Mouse (Mus musculus) embryonic facial prominence, embryonic 14.5 days (tissue): Measurements from ENCODE around the gene Stx16. TPM values are rescaled to one million over a fixed set of nuclear protein-coding genes. Genes with fewer than 3 reads are reported as not detected.

Experiments
- ATAC-seq: fragments of 200-750 bp; cut with Nextera tagmentation; 2 replicates; pipeline ENCODE4 v1.8.0; 2017; ENCODE audit warnings: low read depth, moderate number of reproducible peaks, moderate TSS enrichment
- DNase-seq: peaks from one replicate; pipeline ENCODE4 v3.0.0-alpha.2; 2015; ENCODE audit warnings: low spot score
- H3K27ac ChIP-seq: fragments of 300-500 bp; sonication (generic); replicated peaks from 2 replicates; pipeline ENCODE4 v1.5.1; 2014; ENCODE audit warnings: low read depth, mild to moderate bottlenecking, low read length, moderate library complexity
- H3K27me3 ChIP-seq: fragments of 300-500 bp; sonication (generic); replicated peaks from 2 replicates; pipeline ENCODE4 v1.6.1; 2014; ENCODE audit warnings: low read length; ENCODE audit not compliant: control insufficient read depth, insufficient read depth
- H3K36me3 ChIP-seq: fragments of 300-500 bp; sonication (generic); 2 replicates; pipeline ENCODE4 v1.6.1; 2014; ENCODE audit warnings: low read length, mixed read lengths; ENCODE audit not compliant: control insufficient read depth, insufficient read depth
- H3K4me1 ChIP-seq: fragments of 300-500 bp; sonication (generic); 2 replicates; pipeline ENCODE4 v1.6.1; 2014; ENCODE audit warnings: antibody characterized with exemption, low read length; ENCODE audit not compliant: control insufficient read depth, insufficient read depth
- H3K4me2 ChIP-seq: fragments of 300-500 bp; sonication (generic); 2 replicates; pipeline ENCODE4 v1.6.1; 2014; ENCODE audit warnings: low read depth, mild to moderate bottlenecking, low read length, moderate library complexity, mixed read lengths
- H3K4me3 ChIP-seq: fragments of 300-500 bp; sonication (generic); 2 replicates; pipeline ENCODE4 v1.5.1; 2014; ENCODE audit warnings: low read depth, mild to moderate bottlenecking, low read length
- H3K9ac ChIP-seq: fragments of 300-500 bp; sonication (generic); 2 replicates; pipeline ENCODE4 v1.6.1; 2014; ENCODE audit warnings: low read depth, mild to moderate bottlenecking, low read length, moderate library complexity, mixed read lengths
- H3K9me3 ChIP-seq: fragments of 300-500 bp; sonication (generic); 2 replicates; pipeline ENCODE4 v1.6.1; 2016; ENCODE audit warnings: low read length; ENCODE audit not compliant: control insufficient read depth
- WGBS: fragments of 180-500 bp; shearing (Covaris S2); extraction: QIAGEN DNeasy Blood & Tissue Kit; methylation state at CpG from one replicate; pipeline ENCODE4 v1.1.7; 2014; 5-methylcytosine and 5-hydroxymethylcytosine counted together
- polyA plus RNA-seq: library from polyadenylated mRNA; unstranded; fragments of >200 nt; fragmentation: Nextera tagmentation; extraction: Ambion mirVana; gene quantifications from 2 replicates; pipeline ENCODE4 v1.2.1, GENCODE M21; 2014

The Stx16 gene
- polyA plus RNA-seq, 1 experiment from 2014 or later: 9.7 TPM

GRCm38 (mm10) chr2:174082380-174082918, 6.3 kb downstream of the Stx16 start:
- Histone ChIP-seq H3K36me3 (no peaks in the 10 kb centered on the region), H3K9me3 (no peaks in the 10 kb centered on the region), H3K27ac (peak overlapping the region; percentile 58; the same call in 1 of the 2 replicates), H3K4me1 (peaks cover 18% of the 10 kb centered on the region), H3K4me2 (no peak overlapping the region), H3K9ac (no peak overlapping the region), H3K27me3 (no peaks in the 10 kb centered on the region), H3K4me3 (no peak overlapping the region)
- 0 out of 2 replicates have a peak, but pooled peaks have one; percentile 26 for ATAC-seq
- DNase-seq: peak; percentile 46
- WGBS: 58% methylated on average over 3 of the region's 3 CpGs

- 95% methylated on average over 3 of the region's 3 CpGs for WGBS
- Histone ChIP-seq H3K9ac (no peak overlapping the region), H3K27me3 (no peaks in the 10 kb centered on the region), H3K4me1 (no peaks in the 10 kb centered on the region), H3K4me2 (no peak overlapping the region), H3K9me3 (no peaks in the 10 kb centered on the region), H3K36me3 (peaks cover 58% of the 10 kb centered on the region), H3K27ac (no peak overlapping the region), H3K4me3 (no peak overlapping the region)
- no peak for DNase-seq
- no peak for ATAC-seq
These were observed 19.0 kb downstream of the Stx16 start for GRCm38 (mm10) chr2:174095086-174095485.

- no peak overlapping the region for H3K9ac ChIP-seq
- no peak overlapping the region for H3K4me3 ChIP-seq
- H3K27me3 ChIP-seq: no peaks in the 10 kb centered on the region
- ATAC-seq (no peak), DNase-seq (no peak)
- H3K4me2 ChIP-seq: no peak overlapping the region
- H3K9me3 ChIP-seq: no peaks in the 10 kb centered on the region
- no peak overlapping the region for H3K27ac ChIP-seq
- H3K4me1 ChIP-seq: no peaks in the 10 kb centered on the region
- H3K36me3 ChIP-seq: peaks cover 7% of the 10 kb centered on the region
- WGBS: 47% methylated on average over 7 of the region's 7 CpGs
These were observed 26.3 kb downstream of the Stx16 start for GRCm38 (mm10) chr2:174102399-174102798.

- 0 out of 2 replicates have a peak, but pooled peaks cover 3% of the 10 kb centered on the region for H3K36me3 ChIP-seq
- no peaks in the 10 kb centered on the region for H3K27me3 ChIP-seq
- 85% methylated on average over 4 of the region's 4 CpGs for WGBS
- H3K4me3 ChIP-seq: no peak overlapping the region
- H3K4me1 ChIP-seq: no peaks in the 10 kb centered on the region
- no peak overlapping the region for H3K27ac ChIP-seq
- no peaks in the 10 kb centered on the region for H3K9me3 ChIP-seq
- no peak overlapping the region for H3K4me2 ChIP-seq
- H3K9ac ChIP-seq: no peak overlapping the region
- no peak for DNase-seq
- no peak for ATAC-seq
These were observed 27.4 kb downstream of the Stx16 start for GRCm38 (mm10) chr2:174103527-174103926.

- no peak overlapping the region for H3K4me2 ChIP-seq
- no peak overlapping the region for H3K27ac ChIP-seq
- ATAC-seq (no peak), DNase-seq (no peak)
- peaks cover 7% of the 10 kb centered on the region; the same call in 1 of the 2 replicates for H3K4me1 ChIP-seq
- H3K36me3 ChIP-seq: 0 out of 2 replicates have a peak, but pooled peaks cover 3% of the 10 kb centered on the region
- 79% methylated on average over 3 of the region's 3 CpGs for WGBS
- H3K4me3 ChIP-seq: no peak overlapping the region
- no peaks in the 10 kb centered on the region for H3K27me3 ChIP-seq
- no peaks in the 10 kb centered on the region for H3K9me3 ChIP-seq
- no peak overlapping the region for H3K9ac ChIP-seq
These were observed 31.3 kb downstream of the Stx16 start for GRCm38 (mm10) chr2:174107375-174107774.

GRCm38 (mm10) chr2:174109991-174110782, 34.1 kb downstream of the Stx16 start, which contains the start of gene Npepl1:
Gene Npepl1, plus strand, starts transcription at chr2:174110349.
- Histone ChIP-seq H3K4me1 (peaks cover 7% of the 10 kb centered on the region; the same call in 1 of the 2 replicates), H3K27ac (peak within 1 kb of the TSS; percentile 70), H3K9me3 (no peaks in the 10 kb centered on the region), H3K4me3 (peak within 1 kb of the TSS; percentile 62), H3K36me3 (peaks cover 10% of the 10 kb centered on the region; the same call in 1 of the 2 replicates), H3K9ac (peak within 1 kb of the TSS; percentile 93), H3K27me3 (no peaks in the 10 kb centered on the region), H3K4me2 (peak within 1 kb of the TSS; percentile 92)
- WGBS: 13% methylated on average over 12 of the region's 90 CpGs
- peak; percentile 91 for ATAC-seq
- DNase-seq: peak; percentile 41

GRCm38 (mm10) chr2:174110783-174111549, 34.9 kb downstream of the Stx16 start:
- peaks cover 13% of the 10 kb centered on the region; the same call in 1 of the 2 replicates for H3K36me3 ChIP-seq
- peak overlapping the region; percentile 93 for H3K9ac ChIP-seq
- peak overlapping the region; percentile 62 for H3K4me3 ChIP-seq
- H3K4me1 ChIP-seq: peaks cover 7% of the 10 kb centered on the region; the same call in 1 of the 2 replicates
- DNase-seq: peak; percentile 58
- no peaks in the 10 kb centered on the region for H3K27me3 ChIP-seq
- peak overlapping the region; percentile 92 for H3K4me2 ChIP-seq
- H3K27ac ChIP-seq: peak overlapping the region; percentile 70
- peak; percentile 45 for ATAC-seq
- whole genome bisulfite sequencing: 45% methylated on average over 32 of the region's 33 CpGs
- no peaks in the 10 kb centered on the region for H3K9me3 ChIP-seq

- H3K27me3 ChIP-seq: no peaks in the 10 kb centered on the region
- DNase-seq (no peak), ATAC-seq (no peak)
- H3K4me3 ChIP-seq: no peak overlapping the region
- H3K9ac ChIP-seq: no peak overlapping the region
- H3K4me2 ChIP-seq: no peak overlapping the region
- H3K9me3 ChIP-seq: no peaks in the 10 kb centered on the region
- H3K27ac ChIP-seq: no peak overlapping the region
- WGBS: 77% methylated on average over 18 of the region's 18 CpGs
- peaks cover 30% of the 10 kb centered on the region; the same call in 1 of the 2 replicates for H3K36me3 ChIP-seq
- peaks cover 12% of the 10 kb centered on the region; the same call in 1 of the 2 replicates for H3K4me1 ChIP-seq
These were observed 36.8 kb downstream of the Stx16 start for GRCm38 (mm10) chr2:174112931-174113330.
